Mouse (Mus musculus): Measurements from ENCODE around the gene Map1s. TPM values are rescaled to one million over a fixed set of nuclear protein-coding genes. Genes with fewer than 3 reads are reported as not detected.

Gene Map1s
- polyA plus RNA-seq, 1 experiment: 62.2 TPM

DNA sequence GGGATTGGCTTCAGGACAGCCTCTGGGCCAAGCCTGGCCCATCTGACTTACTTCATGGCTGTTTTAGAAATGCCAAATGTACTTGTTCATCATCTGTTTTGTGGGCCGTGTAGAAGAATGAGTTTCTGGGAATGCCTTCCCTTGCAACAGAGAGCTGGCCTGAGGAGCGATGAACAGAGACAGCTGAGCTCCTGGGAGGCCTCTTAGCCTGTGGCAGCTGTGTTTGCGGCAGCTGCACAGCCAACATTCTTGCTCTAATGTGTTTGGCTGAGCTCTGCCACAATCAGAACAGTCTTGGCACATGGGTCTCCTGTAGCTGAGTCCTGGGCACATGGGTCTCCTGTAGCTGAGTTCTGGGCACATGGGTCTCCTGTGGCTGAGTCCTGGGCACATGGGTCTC lies 22.4 kb downstream of the Map1s start:
- Histone ChIP-seq H3K27ac (ENCODE audit: insufficient read depth, low read length) (no peak overlapping the region), H3K4me3 (ENCODE audit: insufficient read depth, low read length) (no peak overlapping the region), H3K4me1 (ENCODE audit: control insufficient read depth, insufficient read depth, low read length) (peaks cover 3% of the 10 kb centered on the region)
- TF ChIP-seq CTCF (IDR thresholded peaks at IDR 0.05; ENCODE audit: extremely low read depth, insufficient read depth, low read length) (no peak), POLR2A (IDR thresholded peaks at IDR 0.05; ENCODE audit: extremely low read depth, insufficient read depth, low read length) (no peak)

DNA sequence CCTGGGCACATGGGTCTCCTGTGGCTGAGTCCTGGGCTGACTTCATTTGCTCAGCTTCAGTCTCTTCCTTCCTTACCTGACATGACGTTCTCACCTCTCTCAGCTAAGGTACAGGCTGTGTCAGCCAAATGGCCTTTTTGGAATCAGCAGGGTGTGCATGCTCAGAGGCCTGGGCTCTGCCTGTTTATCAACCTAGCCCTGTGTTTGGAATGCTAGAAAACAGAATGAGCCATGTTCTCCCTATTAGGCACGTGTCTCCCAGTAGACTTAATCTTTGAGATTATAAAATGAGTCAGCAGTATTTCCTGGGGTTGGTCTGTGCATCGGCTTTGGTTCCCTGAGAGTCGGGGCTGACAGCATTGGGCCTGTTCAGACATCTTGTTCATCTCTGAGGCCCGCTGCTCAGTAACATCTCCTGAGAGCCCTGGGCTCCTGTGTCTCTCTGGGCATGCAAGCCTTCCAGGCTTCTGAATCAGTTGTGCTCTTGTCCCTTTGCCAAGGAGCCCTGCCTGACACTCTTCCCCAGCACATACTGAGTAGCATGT lies 23.1 kb downstream of the Map1s start:
- H3K4me3 ChIP-seq (ENCODE audit: insufficient read depth, low read length): no peak overlapping the region
- H3K4me1 ChIP-seq (ENCODE audit: control insufficient read depth, insufficient read depth, low read length): peaks cover 3% of the 10 kb centered on the region
- H3K27ac ChIP-seq (ENCODE audit: insufficient read depth, low read length): no peak overlapping the region
- TF ChIP-seq POLR2A (IDR thresholded peaks at IDR 0.05; ENCODE audit: extremely low read depth, insufficient read depth, low read length) (no peak), CTCF (IDR thresholded peaks at IDR 0.05; ENCODE audit: extremely low read depth, insufficient read depth, low read length) (no peak)

DNA sequence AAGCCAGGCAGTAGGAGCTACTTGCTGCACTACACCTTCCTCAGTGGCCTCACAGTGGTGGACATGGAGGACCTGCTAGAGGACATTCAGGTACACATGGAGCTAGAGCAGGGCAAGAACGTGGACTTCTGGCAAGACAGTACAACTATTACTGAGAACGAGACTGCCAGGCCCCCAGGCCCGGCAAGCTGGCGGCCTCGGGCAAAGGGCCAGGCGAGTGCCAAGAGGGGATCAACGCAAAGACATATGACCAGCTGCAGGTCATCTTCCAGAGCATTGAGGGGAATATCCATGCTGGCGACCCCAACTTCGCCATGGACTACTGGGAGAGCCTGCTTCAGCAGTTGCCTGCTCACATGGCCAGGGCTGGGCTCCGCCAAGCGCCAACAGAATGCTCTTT lies 26.0 kb downstream of the Map1s start:
- Histone ChIP-seq H3K4me3 (ENCODE audit: insufficient read depth, low read length) (no peak overlapping the region), H3K4me1 (ENCODE audit: control insufficient read depth, insufficient read depth, low read length) (no peaks in the 10 kb centered on the region; the same call in none of the 2 replicates), H3K27ac (ENCODE audit: insufficient read depth, low read length) (no peak overlapping the region)
- TF ChIP-seq CTCF (IDR thresholded peaks at IDR 0.05; ENCODE audit: extremely low read depth, insufficient read depth, low read length): no peak
- no peak for TF ChIP-seq POLR2A (IDR thresholded peaks at IDR 0.05; ENCODE audit: extremely low read depth, insufficient read depth, low read length)

DNA sequence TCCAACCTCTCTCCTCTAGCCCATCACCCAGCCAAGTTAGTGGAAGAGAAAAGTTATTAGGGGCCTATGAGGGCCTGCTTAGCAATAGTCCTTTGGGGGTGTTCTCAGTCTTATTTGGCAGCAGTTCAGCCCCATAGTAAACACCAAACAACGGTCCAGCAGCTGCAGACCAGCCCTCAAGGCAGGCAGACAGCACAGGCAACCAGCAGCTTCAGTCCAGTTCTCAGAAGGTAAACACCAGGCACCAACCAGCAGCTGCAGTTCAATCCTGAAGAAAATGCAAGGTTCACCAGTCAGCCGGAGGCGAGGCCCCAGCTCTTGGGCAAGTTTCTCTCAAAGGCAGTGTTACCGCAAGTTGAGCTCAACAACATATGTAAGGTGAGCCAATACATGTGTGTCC lies 27.3 kb downstream of the Map1s start:
- no peak overlapping the region for H3K4me3 ChIP-seq (ENCODE audit: insufficient read depth, low read length)
- H3K4me1 ChIP-seq (ENCODE audit: control insufficient read depth, insufficient read depth, low read length): no peaks in the 10 kb centered on the region; the same call in none of the 2 replicates
- no peak overlapping the region for H3K27ac ChIP-seq (ENCODE audit: insufficient read depth, low read length)
- TF ChIP-seq CTCF (IDR thresholded peaks at IDR 0.05; ENCODE audit: extremely low read depth, insufficient read depth, low read length): no peak
- TF ChIP-seq POLR2A (IDR thresholded peaks at IDR 0.05; ENCODE audit: extremely low read depth, insufficient read depth, low read length): no peak

DNA sequence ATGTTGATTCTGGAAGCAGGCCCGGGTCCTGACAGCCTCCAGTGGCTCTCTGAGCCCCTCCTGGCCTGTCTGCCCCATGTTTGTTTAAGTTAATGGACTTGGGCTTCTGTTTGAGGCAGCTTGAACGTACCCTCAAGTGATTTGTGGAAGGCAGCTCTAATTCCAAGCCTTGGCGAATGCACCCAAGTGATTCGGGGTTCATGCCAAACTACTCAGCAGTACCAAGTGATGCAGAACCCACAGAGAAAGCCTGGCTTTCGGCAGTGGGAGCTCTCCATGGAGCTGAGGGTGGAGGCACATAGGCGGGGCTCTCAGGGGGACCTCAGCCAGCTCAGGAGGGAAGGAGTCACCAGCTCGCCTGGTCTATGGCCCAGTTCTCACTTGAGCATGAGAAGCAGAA lies 29.1 kb downstream of the Map1s start:
- Histone ChIP-seq H3K27ac (ENCODE audit: insufficient read depth, low read length) (no peak overlapping the region), H3K4me1 (ENCODE audit: control insufficient read depth, insufficient read depth, low read length) (no peaks in the 10 kb centered on the region; the same call in 1 of the 2 replicates), H3K4me3 (ENCODE audit: insufficient read depth, low read length) (no peak overlapping the region)
- TF ChIP-seq POLR2A (IDR thresholded peaks at IDR 0.05; ENCODE audit: extremely low read depth, insufficient read depth, low read length): no peak
- TF ChIP-seq CTCF (IDR thresholded peaks at IDR 0.05; ENCODE audit: extremely low read depth, insufficient read depth, low read length): no peak

DNA sequence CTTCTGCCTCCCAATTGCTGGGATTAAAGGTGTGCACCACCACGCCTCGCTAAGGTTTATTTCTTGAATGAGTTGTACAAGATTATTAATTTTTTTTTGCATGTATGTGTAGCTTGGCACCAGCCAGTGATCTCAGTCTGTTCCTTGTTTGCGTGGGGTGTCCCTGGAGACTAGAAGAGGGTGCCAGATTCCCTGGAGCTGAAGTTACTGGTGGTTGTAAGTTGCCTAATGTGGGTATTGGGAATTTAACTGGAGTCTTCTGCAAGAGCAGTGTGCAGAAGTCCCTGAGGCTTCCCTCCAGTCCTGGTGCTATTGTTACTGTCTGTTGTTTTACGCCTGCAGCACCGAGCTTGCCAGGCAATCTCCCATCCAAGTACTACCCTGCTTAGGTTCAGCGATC lies 31.5 kb downstream of the Map1s start:
- Histone ChIP-seq H3K4me1 (ENCODE audit: control insufficient read depth, insufficient read depth, low read length) (no peaks in the 10 kb centered on the region; the same call in 1 of the 2 replicates), H3K27ac (ENCODE audit: insufficient read depth, low read length) (no peak overlapping the region), H3K4me3 (ENCODE audit: insufficient read depth, low read length) (no peak overlapping the region)
- TF ChIP-seq CTCF (IDR thresholded peaks at IDR 0.05; ENCODE audit: extremely low read depth, insufficient read depth, low read length): no peak
- no peak for TF ChIP-seq POLR2A (IDR thresholded peaks at IDR 0.05; ENCODE audit: extremely low read depth, insufficient read depth, low read length)

DNA sequence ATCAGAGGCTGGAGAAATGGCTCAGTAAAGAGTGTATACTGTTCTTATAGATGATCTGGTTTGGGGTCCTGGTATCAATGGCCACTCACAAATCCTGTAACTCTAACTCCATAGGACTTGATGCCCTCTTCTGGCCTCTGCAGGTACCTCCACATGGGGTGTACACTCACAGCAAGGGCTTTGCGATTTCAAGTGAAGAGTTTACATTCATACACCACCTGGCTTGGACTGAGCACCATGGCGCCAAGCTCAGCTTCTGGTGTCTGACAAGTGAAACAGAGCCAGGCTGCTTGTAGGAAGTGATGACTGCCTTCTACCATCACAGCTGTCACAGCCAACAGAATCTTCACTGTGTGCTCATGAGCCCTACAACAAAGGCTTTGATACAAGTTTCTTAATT lies 35.7 kb downstream of the Map1s start:
- TF ChIP-seq POLR2A (IDR thresholded peaks at IDR 0.05; ENCODE audit: extremely low read depth, insufficient read depth, low read length) (no peak), CTCF (IDR thresholded peaks at IDR 0.05; ENCODE audit: extremely low read depth, insufficient read depth, low read length) (no peak)

DNA sequence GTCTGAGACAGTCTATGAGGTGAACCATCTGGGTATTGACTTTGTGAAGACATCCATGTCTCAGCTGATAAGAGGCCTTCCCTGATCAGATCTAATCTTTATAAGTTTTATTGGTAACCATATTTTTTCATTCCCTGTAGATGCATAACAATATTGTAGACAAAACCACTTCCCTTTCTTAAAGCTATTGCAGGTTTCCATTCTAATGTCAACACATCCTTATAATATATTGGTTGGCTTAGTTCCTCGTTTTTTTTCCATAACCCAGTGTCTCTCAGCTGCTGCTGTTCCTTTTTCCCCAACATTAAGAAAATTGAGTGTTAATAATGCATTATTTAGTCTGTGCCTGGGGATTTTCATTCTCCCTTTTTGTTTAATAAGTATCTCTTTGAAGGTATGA lies 37.5 kb downstream of the Map1s start:
- Histone ChIP-seq H3K4me1 (ENCODE audit: control insufficient read depth, insufficient read depth, low read length) (no peaks in the 10 kb centered on the region), H3K27ac (ENCODE audit: insufficient read depth, low read length) (no peak overlapping the region), H3K4me3 (ENCODE audit: insufficient read depth, low read length) (no peak overlapping the region)
- no peak for TF ChIP-seq CTCF (IDR thresholded peaks at IDR 0.05; ENCODE audit: extremely low read depth, insufficient read depth, low read length)
- TF ChIP-seq POLR2A (IDR thresholded peaks at IDR 0.05; ENCODE audit: extremely low read depth, insufficient read depth, low read length): no peak

More for the DNA sequence above, 35.7 kb downstream of the Map1s start:
- H3K27ac ChIP-seq (ENCODE audit: insufficient read depth, low read length): no peak overlapping the region
- H3K4me1 ChIP-seq (ENCODE audit: control insufficient read depth, insufficient read depth, low read length): no peaks in the 10 kb centered on the region
- H3K4me3 ChIP-seq (ENCODE audit: insufficient read depth, low read length): no peak overlapping the region

DNA sequence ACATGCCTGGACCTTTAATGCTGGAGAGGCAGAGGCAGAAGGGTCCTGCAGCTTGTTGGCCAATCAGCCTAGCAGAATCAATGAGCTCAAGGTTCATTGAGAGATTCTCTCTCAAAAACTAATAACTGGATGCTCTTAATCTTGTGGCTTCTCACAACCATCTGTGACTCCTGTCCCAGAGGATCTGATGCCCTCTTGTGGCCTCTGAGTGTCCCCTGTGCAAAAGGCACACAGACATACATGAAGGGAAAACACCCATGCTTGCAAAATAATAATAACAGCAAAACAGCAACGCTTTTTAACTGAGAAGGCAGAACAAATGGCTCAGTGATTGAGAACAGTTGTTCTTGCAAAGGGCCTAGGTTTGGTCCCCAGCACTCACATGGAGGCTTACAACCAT lies 44.1 kb downstream of the Map1s start:
- no peak overlapping the region for H3K4me3 ChIP-seq (ENCODE audit: insufficient read depth, low read length)
- no peak for TF ChIP-seq POLR2A (IDR thresholded peaks at IDR 0.05; ENCODE audit: extremely low read depth, insufficient read depth, low read length)
- no peak for TF ChIP-seq CTCF (IDR thresholded peaks at IDR 0.05; ENCODE audit: extremely low read depth, insufficient read depth, low read length)
- H3K4me1 ChIP-seq (ENCODE audit: control insufficient read depth, insufficient read depth, low read length): no peaks in the 10 kb centered on the region
- H3K27ac ChIP-seq (ENCODE audit: insufficient read depth, low read length): no peak overlapping the region

DNA sequence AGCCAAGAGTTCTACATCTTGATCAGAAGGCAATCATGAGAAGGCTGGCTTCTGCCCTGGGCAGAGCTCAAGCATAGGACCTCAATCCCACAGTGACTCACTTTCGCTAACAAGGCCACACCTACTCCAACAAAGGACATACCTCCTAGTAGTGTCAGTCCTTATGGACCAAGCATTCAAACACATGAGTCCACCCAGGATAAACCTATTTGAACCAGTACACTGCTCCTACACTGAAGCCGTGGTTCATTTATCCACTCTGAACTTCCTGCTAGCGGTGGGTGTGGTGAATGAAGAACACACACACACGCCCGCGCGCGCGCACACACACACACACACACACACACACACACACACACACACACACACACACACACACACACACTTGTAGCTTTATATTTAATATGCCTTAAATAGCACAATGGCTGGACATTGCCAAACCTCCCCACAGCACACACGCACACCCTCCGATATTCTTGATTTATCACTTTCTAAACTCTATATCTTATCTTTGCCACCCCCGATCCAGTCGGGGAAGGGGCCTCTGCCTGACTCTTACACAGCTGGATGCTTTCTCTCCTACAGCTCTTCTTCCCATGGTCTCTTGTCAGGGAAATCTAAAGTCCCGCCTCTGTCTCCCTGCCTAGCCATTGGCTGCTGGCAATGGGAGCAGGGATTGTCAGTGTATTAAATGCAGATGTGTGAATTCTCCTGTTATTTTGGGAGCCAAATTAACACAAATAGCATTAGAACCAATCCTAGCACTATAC lies 55.2 kb downstream of the Map1s start:
- H3K4me3 ChIP-seq (ENCODE audit: insufficient read depth, low read length): no peak overlapping the region
- no peak overlapping the region for H3K27ac ChIP-seq (ENCODE audit: insufficient read depth, low read length)
- H3K4me1 ChIP-seq (ENCODE audit: control insufficient read depth, insufficient read depth, low read length): no peaks in the 10 kb centered on the region
- TF ChIP-seq CTCF (IDR thresholded peaks at IDR 0.05; ENCODE audit: extremely low read depth, insufficient read depth, low read length) (no peak), POLR2A (IDR thresholded peaks at IDR 0.05; ENCODE audit: extremely low read depth, insufficient read depth, low read length) (no peak)

Measured in cortical plate, adult 2 months (tissue).